Mouse (Mus musculus): ENCODE results near the gene Dusp8.

Dusp8 gene

DNA sequence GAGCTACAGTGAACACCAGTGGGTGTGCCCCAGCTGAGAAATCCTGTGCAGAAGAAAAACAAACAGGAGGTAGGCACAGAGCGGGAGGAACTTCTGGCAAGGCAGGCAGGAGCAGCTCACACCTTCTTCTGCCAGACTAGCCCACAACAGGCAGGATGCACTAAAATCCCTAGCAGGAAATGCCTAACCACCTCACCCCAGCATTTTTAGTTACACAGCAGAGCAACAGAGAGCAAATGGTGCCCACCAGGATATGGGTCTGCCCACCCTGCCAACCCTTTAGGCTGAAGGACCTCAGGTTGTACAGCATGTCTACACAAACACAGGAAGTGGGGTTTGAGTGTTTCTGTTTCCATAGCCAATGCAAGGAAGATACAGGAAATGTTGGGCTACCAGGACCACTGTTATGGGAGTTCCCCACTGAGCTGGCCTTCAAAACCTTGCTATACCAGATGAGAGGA lies 39.0 kb downstream of the Dusp8 start:
- ATAC-seq (ENCODE audit: insufficient number of reproducible peaks, low FRiP score, low TSS enrichment), result no peak

DNA sequence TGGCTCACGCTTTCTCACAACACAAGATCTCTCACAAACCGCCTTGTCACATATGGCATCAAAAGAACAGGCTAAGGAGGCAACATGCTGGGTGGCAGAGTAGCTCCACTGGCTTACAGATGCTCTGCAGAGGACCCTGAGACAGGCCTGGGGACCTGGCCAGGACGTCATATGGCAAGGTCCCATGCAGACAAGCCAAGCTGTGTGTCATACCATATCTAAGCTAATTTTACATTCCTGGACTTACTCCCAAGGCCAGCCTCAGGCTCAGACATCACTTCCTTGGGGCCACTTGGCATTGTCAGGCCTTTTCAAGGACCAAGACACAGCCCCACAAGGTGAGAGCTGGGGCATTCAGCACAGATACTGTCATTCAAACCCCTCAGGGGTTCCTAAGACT lies 40.2 kb downstream of the Dusp8 start:
- no peak for ATAC-seq (ENCODE audit: insufficient number of reproducible peaks, low FRiP score, low TSS enrichment)

DNA sequence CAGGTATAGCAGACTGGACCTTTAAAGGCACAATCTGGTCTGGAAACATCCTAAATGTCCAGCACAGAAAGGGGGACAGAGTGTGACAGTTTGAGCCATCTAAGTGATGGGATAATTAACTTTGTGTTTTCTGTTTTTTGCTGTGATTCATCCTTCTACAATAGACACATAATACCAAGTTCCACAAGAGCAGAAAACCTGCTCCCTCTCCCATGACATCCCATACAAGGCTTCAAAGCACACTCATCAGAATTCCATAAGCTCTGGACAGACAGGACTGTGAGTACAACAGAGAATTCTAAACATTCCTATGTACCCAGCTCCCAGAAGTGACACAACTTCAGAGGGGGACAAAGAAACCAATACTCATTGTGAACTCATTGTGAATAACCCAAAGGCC lies 45.1 kb downstream of the Dusp8 start:
- no peak for ATAC-seq (ENCODE audit: insufficient number of reproducible peaks, low FRiP score, low TSS enrichment)

DNA sequence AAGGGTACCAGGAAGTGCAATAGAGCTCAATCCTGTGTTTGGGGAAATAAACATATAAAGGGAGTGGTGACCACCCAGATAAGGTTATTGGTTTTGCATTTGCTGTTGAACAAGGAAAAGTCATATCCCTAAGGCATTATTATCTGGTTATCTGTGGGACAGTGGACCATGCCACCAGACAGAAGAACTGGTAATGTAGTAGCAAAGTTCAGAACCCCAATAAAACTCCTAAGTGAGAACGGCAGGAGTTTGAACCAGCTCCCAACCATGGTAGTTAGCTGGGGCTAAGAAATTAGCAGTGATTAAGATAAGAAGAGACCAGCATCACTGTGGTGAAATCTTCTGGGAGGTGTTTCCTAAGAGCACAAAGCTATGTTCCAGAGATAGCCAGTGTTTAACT lies 49.7 kb downstream of the Dusp8 start:
- ATAC-seq (ENCODE audit: insufficient number of reproducible peaks, low FRiP score, low TSS enrichment), result no peak

DNA sequence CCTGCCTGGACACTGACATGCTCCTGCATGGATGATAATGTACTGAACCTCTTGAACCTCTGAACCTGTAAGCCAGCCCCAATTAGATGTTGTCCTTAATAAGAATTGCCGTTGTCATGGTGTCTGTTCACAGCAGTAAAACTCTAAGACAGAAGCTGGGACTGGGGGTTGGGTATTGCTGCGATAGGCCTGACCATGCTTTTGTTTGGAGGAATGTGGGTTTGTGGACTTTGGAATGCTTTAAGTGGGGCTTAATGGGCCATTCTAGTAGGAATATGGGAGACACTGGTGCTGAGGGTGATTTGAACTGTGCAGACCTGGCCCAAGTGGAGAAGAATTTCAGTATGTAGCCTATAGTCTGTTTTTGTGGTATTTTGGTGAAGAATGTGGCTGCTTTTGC lies 50.3 kb downstream of the Dusp8 start:
- ATAC-seq (ENCODE audit: insufficient number of reproducible peaks, low FRiP score, low TSS enrichment), result no peak

GRCm38 (mm10) chr7:142040756-142041155 lies 54.9 kb downstream of the Dusp8 start:
- no peak for ATAC-seq (ENCODE audit: insufficient number of reproducible peaks, low FRiP score, low TSS enrichment)

- peak; percentile 69; the same call in 1 of the 2 replicates for ATAC-seq (ENCODE audit: insufficient number of reproducible peaks, low FRiP score, low TSS enrichment)
Observed at GRCm38 (mm10) chr7:142037553-142038170, 58.0 kb downstream of the Dusp8 start.

- ATAC-seq (ENCODE audit: insufficient number of reproducible peaks, low FRiP score, low TSS enrichment), result no peak
Observed at GRCm38 (mm10) chr7:142035048-142035811, 60.4 kb downstream of the Dusp8 start.

DNA sequence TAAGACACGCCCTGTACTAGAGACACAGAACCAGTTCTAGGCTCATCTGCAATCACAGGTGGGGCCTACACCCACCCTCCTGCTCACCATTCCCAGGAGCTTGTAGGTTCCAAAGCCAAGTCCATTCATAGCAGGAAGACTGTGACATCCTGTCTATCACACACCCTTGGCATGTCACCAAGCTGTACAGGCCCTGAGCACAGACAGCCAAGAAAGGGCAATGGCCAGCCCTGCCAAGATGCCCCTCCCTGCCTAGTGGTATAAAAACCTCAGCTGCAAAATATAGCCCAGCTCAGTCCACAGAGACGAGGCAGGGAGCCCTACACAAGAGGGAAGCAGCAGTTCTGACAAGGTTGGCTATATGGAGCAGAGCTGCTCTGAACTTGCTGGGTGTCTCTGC lies 61.4 kb downstream of the Dusp8 start:
- ATAC-seq (ENCODE audit: insufficient number of reproducible peaks, low FRiP score, low TSS enrichment), result no peak

- ATAC-seq (ENCODE audit: insufficient number of reproducible peaks, low FRiP score, low TSS enrichment), result no peak
Observed at GRCm38 (mm10) chr7:142030073-142030472, 65.6 kb downstream of the Dusp8 start.

All from cerebellum, adult (tissue).